ENCODE assay signal across 20 mouse cellular contexts in genomic region chr1:38197145-38197682, GRCm38 (mm10).
A peak's percentile ranks its signal among the peaks of the same experiment; 100 is the strongest.
DNase-seq lines count a peak whose midpoint lies in the region; ATAC-seq and TF ChIP-seq lines count a peak whose summit lies in the region.
"Had no signal": no experiment of that assay in that cellular context is flagged by ENCODE, and none has a peak within 500 bp of the region (broad histone marks: within the 10 kb centered on the region; RNA-seq: fewer than 3 reads in every experiment).

No protein-coding gene starts in this region.

- H3K4me1 ChIP-seq in forebrain, embryonic 13.5 days: peaks cover 49% of the 10 kb centered on the region
- H3K4me1 ChIP-seq in forebrain, embryonic 16.5 days (replicated peaks; ENCODE audit: control insufficient read depth, insufficient read depth, low read length): peaks cover 47% of the 10 kb centered on the region
- H3K4me1 ChIP-seq in kidney, postnatal 0 days (replicated peaks; ENCODE audit: insufficient read depth, low read length): no peaks in the 10 kb centered on the region; the same call in 1 of the 2 replicates

- ATAC-seq in forebrain, embryonic 13.5 days: no peak
- ATAC-seq in forebrain, embryonic 16.5 days: no peak
- peak; percentile 33; the same call in 1 of the 2 replicates for ATAC-seq in kidney, postnatal 0 days (replicated peaks; ENCODE audit: low FRiP score, low read depth)
- ATAC-seq: CD4-positive, CD25-positive, alpha-beta regulatory T cell, adult 4 months had no signal

- DNase-seq in kidney, adult 9 months: peak; percentile 27
- no peak for DNase-seq in kidney, adult 18-20 months
- peak; percentile 66 for DNase-seq in brain, adult 2 months (ENCODE audit: low read depth, low spot score)
- peak; percentile 73 for DNase-seq in kidney, postnatal 0 days (ENCODE audit: low spot score)
- no peak for DNase-seq in heart, postnatal 36 days
- DNase-seq in heart, adult 11 months: no peak
- DNase-seq: cerebellum, adult 9-11 months; embryo, embryonic 11 days; gastrocnemius, adult 2 months; lung, adult 18-20 months; lung, postnatal 36 days; thymus, postnatal 4 days had no signal

- H3K9ac ChIP-seq in forebrain, embryonic 13.5 days: no peak overlapping the region
- no peak overlapping the region for H3K9ac ChIP-seq in forebrain, embryonic 16.5 days (replicated peaks; ENCODE audit: low read depth, low read length)
- H3K9ac ChIP-seq in kidney, postnatal 0 days (ENCODE audit: low read depth, low read length): no peak overlapping the region
- H3K9ac ChIP-seq: embryonic facial prominence, embryonic 15.5 days; heart, embryonic 13.5 days; limb, embryonic 15.5 days had no signal

- intact Hi-C loops in heart, postnatal 36 days (cut with DNase I): no loop called here

- TF ChIP-seq CTCF in kidney, postnatal 0 days (IDR thresholded peaks at IDR 0.05; ENCODE audit: low read depth): no peak

- peak overlapping the region; percentile 90; the same call in 1 of the 2 replicates for H3K27ac ChIP-seq in forebrain, embryonic 13.5 days
- H3K27ac ChIP-seq in forebrain, embryonic 16.5 days (ENCODE audit: low read length): no peak overlapping the region
- no peak overlapping the region for H3K27ac ChIP-seq in kidney, postnatal 0 days
- H3K27ac ChIP-seq: embryonic facial prominence, embryonic 15.5 days; forebrain, embryonic 10.5 days; gastrocnemius, adult 2 months; heart, embryonic 13.5 days; limb, embryonic 15.5 days had no signal

- no peaks in the 10 kb centered on the region for H3K9me3 ChIP-seq in forebrain, embryonic 13.5 days (replicated peaks)
- no peaks in the 10 kb centered on the region for H3K9me3 ChIP-seq in forebrain, embryonic 16.5 days (ENCODE audit: control insufficient read depth, low read length)
- H3K9me3 ChIP-seq in kidney, postnatal 0 days (replicated peaks; ENCODE audit: low read length): no peaks in the 10 kb centered on the region
- H3K9me3 ChIP-seq: embryonic facial prominence, embryonic 15.5 days; forebrain, embryonic 10.5 days; G1E; heart, embryonic 13.5 days; limb, embryonic 15.5 days had no signal

- no peak overlapping the region for H3K4me2 ChIP-seq in forebrain, embryonic 13.5 days
- H3K4me2 ChIP-seq in forebrain, embryonic 16.5 days (ENCODE audit: low read length): no peak overlapping the region
- H3K4me2 ChIP-seq in kidney, postnatal 0 days (ENCODE audit: low read length): no peak overlapping the region
- H3K4me2 ChIP-seq: embryonic facial prominence, embryonic 15.5 days; heart, embryonic 13.5 days; limb, embryonic 15.5 days had no signal

- 70% methylated on average over 8 of the region's 8 CpGs for WGBS in forebrain, embryonic 13.5 days
- 59% methylated on average over 8 of the region's 8 CpGs for WGBS in forebrain, embryonic 16.5 days
- WGBS in kidney, postnatal 0 days: 45% methylated on average over 8 of the region's 8 CpGs

- H3K27me3 ChIP-seq in forebrain, embryonic 13.5 days: no peaks in the 10 kb centered on the region
- no peaks in the 10 kb centered on the region for H3K27me3 ChIP-seq in forebrain, embryonic 16.5 days (replicated peaks; ENCODE audit: control insufficient read depth, insufficient read depth, low read length)
- H3K27me3 ChIP-seq in kidney, postnatal 0 days (ENCODE audit: insufficient read depth, low read length): no peaks in the 10 kb centered on the region
- H3K27me3 ChIP-seq: embryonic facial prominence, embryonic 15.5 days; heart, embryonic 13.5 days; limb, embryonic 15.5 days had no signal

- no peaks in the 10 kb centered on the region for H3K36me3 ChIP-seq in forebrain, embryonic 13.5 days (ENCODE audit: poor library complexity, severe bottlenecking)
- no peaks in the 10 kb centered on the region for H3K36me3 ChIP-seq in forebrain, embryonic 16.5 days (ENCODE audit: control insufficient read depth, insufficient read depth)
- H3K36me3 ChIP-seq in kidney, postnatal 0 days (ENCODE audit: insufficient read depth, low read length): no peaks in the 10 kb centered on the region
- H3K36me3 ChIP-seq: forebrain, embryonic 10.5 days; G1E; heart, embryonic 13.5 days had no signal

- H3K4me3 ChIP-seq in forebrain, embryonic 13.5 days: no peak overlapping the region
- H3K4me3 ChIP-seq in forebrain, embryonic 16.5 days (replicated peaks; ENCODE audit: low read length): no peak overlapping the region
- H3K4me3 ChIP-seq in kidney, postnatal 0 days (replicated peaks; ENCODE audit: low read depth, low read length): no peak overlapping the region
- H3K4me3 ChIP-seq: embryonic facial prominence, embryonic 15.5 days; forebrain, embryonic 10.5 days; gastrocnemius, adult 2 months; heart, embryonic 13.5 days; limb, embryonic 15.5 days had no signal

Comparison
In these comparisons a context has a peak if more than half of its experiments do, and no peak if none do; other contexts are left out.
1. DNase-seq: peak in kidney, adult 9 months (single experiment), brain, adult 2 months (single experiment) and kidney, postnatal 0 days (single experiment); none in kidney, adult 18-20 months (single experiment), heart, postnatal 36 days (0 of 2) and heart, adult 11 months (single experiment).